Mouse (Mus musculus) heart, postnatal 0 days (tissue): ENCODE measurements around the gene Mrpl38. TPM values are rescaled to one million over a fixed set of nuclear protein-coding genes. Genes with fewer than 3 reads are reported as not detected.
A peak's percentile ranks its signal among the peaks of the same experiment; 100 is the strongest.

Experiments used
- ATAC-seq: fragments of 200-750 bp; cut with Nextera tagmentation; 2 replicates; pipeline ENCODE4 v1.8.0; 2017; ENCODE audit warnings: low read depth, moderate number of reproducible peaks, moderate library complexity; ENCODE audit not compliant: insufficient read depth
- DNase-seq: peaks from one replicate; pipeline ENCODE4 v3.0.0-alpha.2; 2016; ENCODE audit warnings: low spot score
- H3K27ac ChIP-seq: fragments of 300-500 bp; sonication (generic); 2 replicates; pipeline ENCODE4 v1.5.1; 2014; ENCODE audit warnings: low read depth, mild to moderate bottlenecking
- H3K27me3 ChIP-seq: fragments of 300-500 bp; sonication (generic); 2 replicates; pipeline ENCODE4 v1.6.1; 2014; ENCODE audit warnings: low read length, mixed read lengths; ENCODE audit not compliant: control insufficient read depth, insufficient read depth
- H3K36me3 ChIP-seq: fragments of 300-500 bp; sonication (generic); replicated peaks from 2 replicates; pipeline ENCODE4 v1.6.1; 2014; ENCODE audit warnings: low read length, mixed read lengths; ENCODE audit not compliant: control insufficient read depth, insufficient read depth
- H3K4me1 ChIP-seq: fragments of 300-500 bp; sonication (generic); 2 replicates; pipeline ENCODE4 v1.6.1; 2014; ENCODE audit warnings: antibody characterized with exemption; ENCODE audit not compliant: control insufficient read depth, insufficient read depth
- H3K4me2 ChIP-seq: fragments of 300-500 bp; sonication (generic); 2 replicates; pipeline ENCODE4 v1.6.1; 2014; ENCODE audit warnings: low read depth, mild to moderate bottlenecking, low read length, moderate library complexity
- H3K4me3 ChIP-seq: fragments of 300-500 bp; sonication (generic); 2 replicates; pipeline ENCODE4 v1.5.1; 2014; ENCODE audit warnings: low read depth, low read length
- H3K9ac ChIP-seq: fragments of 300-500 bp; sonication (generic); replicated peaks from 2 replicates; pipeline ENCODE4 v1.6.1; 2014; ENCODE audit warnings: low read depth, low read length, mixed read lengths
- H3K9me3 ChIP-seq: fragments of 300-500 bp; sonication (generic); replicated peaks from 2 replicates; pipeline ENCODE4 v1.6.1; 2016; ENCODE audit warnings: low read length; ENCODE audit not compliant: control insufficient read depth
- CTCF ChIP-seq: IDR thresholded peaks from 2 replicates; pipeline ENCODE4 v1.5.1; 2016; ENCODE audit warnings: antibody characterized with exemption, control low read depth, low read depth
- EP300 ChIP-seq: IDR thresholded peaks from 2 replicates; pipeline ENCODE4 v1.6.1; 2016; ENCODE audit warnings: antibody characterized with exemption, low read depth
- WGBS: fragments of 180-500 bp; shearing (Covaris S2); extraction: QIAGEN DNeasy Blood & Tissue Kit; methylation state at CpG from one replicate; pipeline ENCODE4 v1.1.7; 2014; 5-methylcytosine and 5-hydroxymethylcytosine counted together
- polyA plus RNA-seq: library from polyadenylated mRNA; unstranded; fragments of >200 nt; fragmentation: Nextera tagmentation; extraction: Ambion mirVana; gene quantifications from 2 replicates; pipeline ENCODE4 v1.2.1, GENCODE M21; 2015
- total RNA-seq: library from RNA; depleted of rRNA; stranded (reverse); fragments of >200 nt; gene quantifications from 2 replicates; pipeline ENCODE4 v1.2.3, GENCODE M21; 2014; ENCODE audit warnings: low replicate concordance

Gene Mrpl38
- total and polyA plus RNA-seq, 2 experiments from 2014 or later = 79.1 to 114 TPM

DNA sequence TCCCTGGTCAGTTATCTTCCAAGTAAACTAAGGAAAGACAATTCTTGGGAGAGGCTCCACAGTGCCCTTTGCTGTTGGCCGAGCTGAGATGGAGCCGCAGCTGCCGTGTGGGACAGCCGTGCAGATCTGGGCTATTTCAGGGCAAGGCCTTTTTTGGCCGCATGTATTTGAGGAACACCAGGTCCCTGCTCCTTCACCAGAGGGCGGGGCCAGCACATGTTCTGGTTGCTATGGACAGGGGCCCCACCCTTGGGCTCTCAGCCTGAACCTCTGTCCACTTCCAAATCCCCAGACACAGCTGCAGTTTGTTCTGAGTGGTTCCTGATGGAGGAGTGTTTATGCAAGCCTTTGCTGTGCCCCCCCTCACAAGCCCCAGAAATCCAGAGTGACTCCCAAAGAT lies 38.3 kb downstream of the Mrpl38 start:
- no peak overlapping the region for H3K9ac ChIP-seq
- H3K36me3 ChIP-seq = peaks cover 4% of the 10 kb centered on the region; the same call in 1 of the 2 replicates
- no peak overlapping the region for H3K4me3 ChIP-seq
- peaks cover 52% of the 10 kb centered on the region for H3K4me1 ChIP-seq
- H3K27me3 ChIP-seq = no peaks in the 10 kb centered on the region
- H3K9me3 ChIP-seq = no peaks in the 10 kb centered on the region
- ATAC-seq (peak; percentile 57), DNase-seq (peak; percentile 87)
- H3K4me2 ChIP-seq = no peak overlapping the region
- H3K27ac ChIP-seq = peak overlapping the region; percentile 82
- TF ChIP-seq EP300 = 0 out of 2 replicates have a peak, but pooled peaks have one; percentile 45
- TF ChIP-seq CTCF = no peak
- WGBS = 15% methylated on average over 6 of the region's 6 CpGs

DNA sequence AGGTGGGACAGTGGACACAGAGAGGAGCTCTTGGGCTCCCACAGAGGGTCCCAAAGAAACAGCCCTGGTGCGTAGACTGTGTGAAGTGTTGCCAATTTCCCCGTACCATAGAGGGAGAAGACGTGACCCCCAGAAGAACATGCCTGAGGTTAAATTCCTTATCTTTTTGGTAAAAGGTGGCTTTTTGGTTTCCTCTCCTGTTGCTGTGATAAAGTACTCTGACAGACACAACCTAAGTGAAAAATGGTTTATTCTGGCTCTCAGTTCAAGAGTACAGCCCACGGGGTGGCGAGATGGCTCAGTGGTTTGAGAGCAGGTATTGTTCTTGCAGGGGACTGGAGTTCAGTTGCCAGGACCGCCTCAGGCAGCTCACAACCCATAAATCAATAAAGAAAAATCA lies 39.2 kb downstream of the Mrpl38 start:
- no peak for ATAC-seq
- H3K4me1 ChIP-seq = peaks cover 49% of the 10 kb centered on the region
- no peak overlapping the region for H3K9ac ChIP-seq
- H3K27me3 ChIP-seq = no peaks in the 10 kb centered on the region
- WGBS = 83% methylated on average over 6 of the region's 6 CpGs
- no peak for DNase-seq
- TF ChIP-seq EP300 (no peak), CTCF (no peak)
- H3K36me3 ChIP-seq = no peaks in the 10 kb centered on the region
- H3K4me2 ChIP-seq = no peak overlapping the region
- peak overlapping the region; percentile 82 for H3K27ac ChIP-seq
- H3K4me3 ChIP-seq = no peak overlapping the region
- no peaks in the 10 kb centered on the region for H3K9me3 ChIP-seq

DNA sequence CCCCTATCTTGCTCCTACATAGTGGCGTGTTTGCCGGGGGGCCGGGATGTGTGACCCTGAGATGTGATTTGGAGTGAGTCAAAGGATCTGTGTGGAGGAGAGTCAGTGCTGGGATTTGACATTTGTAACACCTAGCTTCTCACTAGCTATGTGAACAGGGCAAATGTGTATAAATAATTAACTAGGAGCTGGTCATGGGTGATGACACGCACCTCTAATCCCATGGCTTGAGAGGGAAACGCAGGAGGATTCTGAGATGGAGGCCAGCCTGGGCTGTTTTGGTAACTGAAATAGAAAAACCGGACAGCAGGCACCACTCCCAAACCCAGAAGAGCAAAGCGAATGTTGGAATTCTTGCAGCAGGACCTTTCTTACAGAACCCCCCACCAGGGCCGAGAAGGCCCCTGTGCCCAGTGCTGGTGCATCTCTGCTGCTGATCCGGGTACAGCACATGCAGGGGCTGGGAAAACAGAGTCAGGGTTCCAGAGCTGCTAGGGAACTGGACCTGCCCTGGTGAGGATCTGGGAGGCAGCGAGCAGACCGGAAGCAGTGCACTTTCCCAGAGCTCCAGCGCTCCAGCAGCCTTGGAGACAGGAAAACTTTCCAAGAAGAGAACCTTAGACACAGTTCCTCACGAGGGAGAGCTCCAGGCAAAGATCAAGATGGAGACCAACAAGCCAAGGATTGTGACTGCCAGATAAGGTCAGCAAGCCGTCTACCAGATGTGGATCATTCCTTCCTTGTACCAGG lies 39.8 kb downstream of the Mrpl38 start:
- 59% methylated on average over 14 of the region's 14 CpGs for WGBS

DNA sequence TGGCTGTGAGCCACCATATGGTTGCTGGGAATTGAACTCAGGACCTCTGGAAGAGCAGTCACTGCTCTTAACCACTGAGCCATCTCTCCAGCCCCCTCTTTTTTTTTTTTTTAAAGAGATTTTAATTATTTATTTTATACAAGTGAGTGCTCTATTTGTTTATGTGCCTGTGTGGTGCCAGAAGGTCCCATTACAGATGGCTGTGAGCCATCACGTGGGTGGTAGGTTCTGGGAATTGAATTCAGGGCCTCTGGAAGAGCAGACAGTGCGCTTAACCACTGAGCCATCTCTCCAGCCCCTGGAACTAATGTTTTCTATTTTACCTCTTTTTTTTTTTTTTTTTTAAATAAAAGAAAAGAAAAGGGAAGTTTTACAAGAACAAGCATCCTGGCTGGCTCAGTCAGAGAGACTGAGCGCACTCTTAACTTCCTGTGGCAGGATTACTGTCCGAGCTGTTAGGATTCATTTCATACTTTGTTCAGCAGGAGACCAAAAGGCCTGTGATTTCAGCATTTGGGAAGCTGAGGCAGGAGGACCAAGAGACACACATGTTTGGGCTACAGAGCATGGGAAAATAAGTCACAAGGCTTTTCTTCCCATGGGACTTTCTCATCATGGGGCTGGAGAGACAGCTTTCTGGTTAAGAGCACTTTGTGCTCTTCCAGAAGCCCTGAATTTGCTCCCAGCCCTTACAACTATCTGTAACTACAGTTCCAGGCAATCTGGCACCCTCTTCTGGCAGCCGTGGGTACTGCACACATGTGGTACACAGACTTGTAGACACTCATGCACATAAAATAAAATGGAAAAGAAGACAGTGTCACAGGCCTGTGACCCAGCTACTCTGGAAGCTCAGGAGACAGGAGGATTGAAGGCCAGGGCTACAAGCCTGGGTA lies 42.2 kb downstream of the Mrpl38 start:
- Histone ChIP-seq H3K27ac (0 out of 2 replicates have a peak overlapping the region, but pooled peaks have one; percentile 7), H3K9me3 (no peaks in the 10 kb centered on the region), H3K36me3 (no peaks in the 10 kb centered on the region), H3K4me2 (no peak overlapping the region), H3K9ac (no peak overlapping the region), H3K4me3 (no peak overlapping the region), H3K4me1 (peaks cover 32% of the 10 kb centered on the region), H3K27me3 (no peaks in the 10 kb centered on the region)
- 77% methylated on average over 5 of the region's 5 CpGs for WGBS
- no peak for DNase-seq
- ATAC-seq = no peak
- no peak for TF ChIP-seq EP300
- peak; percentile 42 for TF ChIP-seq CTCF

More for the DNA sequence above, 39.8 kb downstream of the Mrpl38 start:
- ATAC-seq (no peak), DNase-seq (no peak)
- H3K27me3 ChIP-seq = no peaks in the 10 kb centered on the region
- no peak overlapping the region for H3K4me2 ChIP-seq
- TF ChIP-seq EP300 = no peak
- TF ChIP-seq CTCF = no peak
- no peak overlapping the region for H3K9ac ChIP-seq
- no peaks in the 10 kb centered on the region for H3K9me3 ChIP-seq
- no peaks in the 10 kb centered on the region for H3K36me3 ChIP-seq
- no peak overlapping the region for H3K4me3 ChIP-seq
- H3K4me1 ChIP-seq = peaks cover 47% of the 10 kb centered on the region
- peak overlapping the region; percentile 82 for H3K27ac ChIP-seq

DNA sequence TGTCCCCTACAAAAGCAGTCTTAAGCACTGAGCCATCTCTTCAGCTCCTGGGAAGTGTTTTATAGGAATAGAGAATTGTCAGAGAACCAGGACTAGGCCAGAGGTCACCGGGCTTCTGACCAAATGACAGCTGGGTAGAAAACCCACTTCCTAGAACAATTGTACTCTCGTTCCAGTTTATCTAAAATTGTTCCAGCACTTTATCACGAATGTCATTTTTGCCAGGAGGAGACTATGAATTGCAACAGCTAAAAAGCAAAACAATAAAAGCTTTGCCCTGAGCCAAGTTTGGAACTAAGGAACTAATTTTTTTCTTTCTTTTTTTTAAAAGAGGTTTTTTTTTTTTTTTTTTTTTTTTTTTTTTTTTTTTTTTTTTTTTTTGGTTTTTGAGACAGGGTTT lies 43.1 kb downstream of the Mrpl38 start:
- Histone ChIP-seq H3K4me2 (no peak overlapping the region), H3K9ac (no peak overlapping the region), H3K36me3 (no peaks in the 10 kb centered on the region), H3K9me3 (no peaks in the 10 kb centered on the region), H3K27ac (peak overlapping the region; percentile 63), H3K4me3 (no peak overlapping the region), H3K27me3 (no peaks in the 10 kb centered on the region), H3K4me1 (peaks cover 24% of the 10 kb centered on the region)
- DNase-seq (peak; percentile 69), ATAC-seq (no peak)
- TF ChIP-seq CTCF (no peak), EP300 (no peak)
- WGBS = 27% methylated on average over 3 of the region's 3 CpGs
